Mouse (Mus musculus) stomach, postnatal 0 days (tissue): ENCODE data around the gene Pgm2l1. TPM values are rescaled to one million over a fixed set of nuclear protein-coding genes. Genes with fewer than 3 reads are reported as not detected.

Source experiments
- ATAC-seq: fragments of 200-750 bp; cut with Nextera tagmentation; 2 replicates; pipeline ENCODE4 v1.8.0; 2017; ENCODE audit not compliant: low FRiP score, low TSS enrichment
- DNase-seq: peaks from one replicate; pipeline ENCODE4 v3.0.0-alpha.2; 2016; ENCODE audit warnings: low spot score
- H3K27ac ChIP-seq: fragments of 300-500 bp; sonication (generic); replicated peaks from 2 replicates; pipeline ENCODE4 v1.5.1; 2014; ENCODE audit warnings: mild to moderate bottlenecking, control low read depth
- H3K27me3 ChIP-seq: fragments of 300-500 bp; sonication (generic); 2 replicates; pipeline ENCODE4 v1.6.1; 2014; ENCODE audit warnings: low read length; ENCODE audit not compliant: control insufficient read depth, insufficient read depth
- H3K36me3 ChIP-seq: fragments of 300-500 bp; sonication (generic); 2 replicates; pipeline ENCODE4 v1.6.1; 2014; ENCODE audit warnings: low read length, mixed read lengths; ENCODE audit not compliant: control insufficient read depth, insufficient read depth
- H3K4me1 ChIP-seq: fragments of 300-500 bp; sonication (generic); replicated peaks from 2 replicates; pipeline ENCODE4 v1.6.1; 2014; ENCODE audit warnings: antibody characterized with exemption; ENCODE audit not compliant: control insufficient read depth, insufficient read depth
- H3K4me2 ChIP-seq: fragments of 300-500 bp; sonication (generic); replicated peaks from 2 replicates; pipeline ENCODE4 v1.6.1; 2014; ENCODE audit warnings: low read depth, mild to moderate bottlenecking, control low read depth, moderate library complexity
- H3K4me3 ChIP-seq: fragments of 300-500 bp; sonication (generic); 2 replicates; pipeline ENCODE4 v1.5.1; 2014; ENCODE audit warnings: low read depth, low read length, control low read depth
- H3K9ac ChIP-seq: fragments of 300-500 bp; sonication (generic); 2 replicates; pipeline ENCODE4 v1.6.1; 2014; ENCODE audit warnings: mild to moderate bottlenecking, low read length, control low read depth, mixed read lengths
- H3K9me3 ChIP-seq: fragments of 300-500 bp; sonication (generic); 2 replicates; pipeline ENCODE4 v1.6.1; 2016; ENCODE audit warnings: low read length; ENCODE audit not compliant: control insufficient read depth
- CTCF ChIP-seq: IDR thresholded peaks from 2 replicates; pipeline ENCODE4 v1.5.1; 2016; ENCODE audit warnings: antibody characterized with exemption, low read depth, mild to moderate bottlenecking, moderate library complexity
- EP300 ChIP-seq: optimal IDR thresholded peaks from 2 replicates; pipeline ENCODE3; 2016; ENCODE audit warnings: antibody characterized with exemption
- WGBS: fragments of 180-500 bp; shearing (Covaris S2); extraction: QIAGEN DNeasy Blood & Tissue Kit; methylation state at CpG from one replicate; pipeline ENCODE4 v1.1.7; 2014; 5-methylcytosine and 5-hydroxymethylcytosine counted together
- polyA plus RNA-seq: library from polyadenylated mRNA; unstranded; fragments of >200 nt; fragmentation: Nextera tagmentation; extraction: Ambion mirVana; gene quantifications from 2 replicates; pipeline ENCODE4 v1.2.1, GENCODE M21; 2015

Pgm2l1 gene
- polyA plus RNA-seq, 1 experiment from 2014 or later: 0.90 TPM

DNA sequence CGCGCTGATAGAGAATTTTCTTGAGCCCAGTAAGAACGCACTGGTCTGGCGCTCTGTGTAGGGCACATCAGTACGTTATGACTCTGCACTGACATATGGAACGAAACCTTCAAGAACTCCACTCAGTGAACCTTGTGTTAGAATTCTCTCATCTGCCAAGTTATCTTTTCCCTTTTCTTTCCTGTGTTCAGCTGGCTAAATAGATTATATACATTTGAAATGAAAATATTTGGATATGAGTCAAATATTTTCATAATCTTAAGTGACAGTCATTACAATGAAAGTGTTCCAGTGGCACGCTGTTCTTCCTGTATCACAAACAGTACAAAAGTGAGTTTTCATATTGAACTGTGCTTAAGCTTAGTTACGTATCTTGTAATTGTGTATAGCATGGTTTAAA is 45.2 kb downstream of the Pgm2l1 start:
- no peak for TF ChIP-seq CTCF
- TF ChIP-seq EP300: no peak
- Histone ChIP-seq H3K27me3 (no peaks in the 10 kb centered on the region), H3K36me3 (no peaks in the 10 kb centered on the region), H3K27ac (no peak overlapping the region), H3K9ac (no peak overlapping the region), H3K4me1 (no peaks in the 10 kb centered on the region), H3K4me2 (no peak overlapping the region), H3K9me3 (no peaks in the 10 kb centered on the region), H3K4me3 (no peak overlapping the region)
- 82% methylated on average over 8 of the region's 8 CpGs for WGBS
- no peak for DNase-seq
- ATAC-seq: no peak

GRCm38 (mm10) chr7:100274507-100274906 is 47.3 kb downstream of the Pgm2l1 start:
- ATAC-seq: no peak
- Histone ChIP-seq H3K27ac (no peak overlapping the region), H3K4me3 (no peak overlapping the region), H3K9ac (no peak overlapping the region), H3K27me3 (no peaks in the 10 kb centered on the region), H3K36me3 (no peaks in the 10 kb centered on the region), H3K4me1 (no peaks in the 10 kb centered on the region), H3K4me2 (no peak overlapping the region), H3K9me3 (no peaks in the 10 kb centered on the region)
- no peak for TF ChIP-seq EP300
- DNase-seq: no peak
- 50% methylated on average over 6 of the region's 6 CpGs for WGBS

GRCm38 (mm10) chr7:100276397-100276796 is 49.2 kb downstream of the Pgm2l1 start:
- ATAC-seq (no peak), DNase-seq (no peak)
- H3K4me2 ChIP-seq: no peak overlapping the region
- no peaks in the 10 kb centered on the region for H3K27me3 ChIP-seq
- no peak overlapping the region for H3K4me3 ChIP-seq
- no peak for TF ChIP-seq EP300
- TF ChIP-seq CTCF: peak; percentile 73
- WGBS: 47% methylated on average over 2 of the region's 2 CpGs
- H3K9me3 ChIP-seq: no peaks in the 10 kb centered on the region
- H3K27ac ChIP-seq: no peak overlapping the region
- no peaks in the 10 kb centered on the region for H3K4me1 ChIP-seq
- H3K9ac ChIP-seq: no peak overlapping the region
- H3K36me3 ChIP-seq: no peaks in the 10 kb centered on the region

DNA sequence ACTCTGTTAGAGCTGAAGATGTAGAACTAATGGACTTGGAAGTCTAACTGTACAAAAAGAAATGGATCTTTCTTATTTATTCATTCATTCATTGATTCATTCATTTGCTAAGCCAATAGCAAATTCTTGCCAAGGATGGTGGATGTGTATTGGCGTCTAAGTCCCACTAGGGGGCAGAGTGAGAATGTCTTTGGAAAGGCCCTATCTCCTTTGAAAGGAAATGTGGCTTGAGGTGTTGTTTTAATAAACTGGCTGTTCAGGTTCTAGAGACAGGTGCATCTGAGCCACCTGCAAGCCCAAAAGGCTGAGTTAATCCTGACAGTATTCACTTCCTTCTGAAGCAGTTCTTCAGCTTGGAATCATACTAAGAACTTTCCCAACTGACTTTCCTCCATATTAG is 52.6 kb downstream of the Pgm2l1 start:
- Histone ChIP-seq H3K9ac (no peak overlapping the region), H3K4me3 (no peak overlapping the region), H3K27ac (no peak overlapping the region), H3K9me3 (no peaks in the 10 kb centered on the region), H3K27me3 (no peaks in the 10 kb centered on the region), H3K36me3 (no peaks in the 10 kb centered on the region), H3K4me1 (no peaks in the 10 kb centered on the region), H3K4me2 (no peak overlapping the region)
- no peak for ATAC-seq
- DNase-seq: peak; percentile 50
- TF ChIP-seq CTCF: peak; percentile 98
- no peak for TF ChIP-seq EP300
- WGBS: 0% methylated on average over 1 of the region's 1 CpGs

GRCm38 (mm10) chr7:100281596-100281995 is 54.4 kb downstream of the Pgm2l1 start:
- TF ChIP-seq EP300: no peak
- Histone ChIP-seq H3K4me3 (no peak overlapping the region), H3K36me3 (no peaks in the 10 kb centered on the region), H3K27ac (no peak overlapping the region), H3K4me1 (no peaks in the 10 kb centered on the region), H3K27me3 (no peaks in the 10 kb centered on the region), H3K4me2 (no peak overlapping the region), H3K9ac (no peak overlapping the region), H3K9me3 (no peaks in the 10 kb centered on the region)
- ATAC-seq: no peak
- WGBS: 50% methylated on average over 3 of the region's 3 CpGs
- no peak for DNase-seq

GRCm38 (mm10) chr7:100283298-100283697 is 56.1 kb downstream of the Pgm2l1 start:
- H3K4me2 ChIP-seq: no peak overlapping the region
- ATAC-seq (no peak), DNase-seq (no peak)
- H3K27me3 ChIP-seq: no peaks in the 10 kb centered on the region
- TF ChIP-seq EP300 (no peak), CTCF (no peak)
- no peak overlapping the region for H3K27ac ChIP-seq
- H3K36me3 ChIP-seq: no peaks in the 10 kb centered on the region
- no peaks in the 10 kb centered on the region for H3K9me3 ChIP-seq
- H3K4me3 ChIP-seq: no peak overlapping the region
- 54% methylated on average over 3 of the region's 3 CpGs for WGBS
- H3K4me1 ChIP-seq: 0 out of 2 replicates have a peak, but pooled peaks cover under 1% of the 10 kb centered on the region
- H3K9ac ChIP-seq: no peak overlapping the region
